Mouse (Mus musculus) layer of hippocampus, adult 11-12 months (tissue): Measurements from ENCODE around the gene Chat.

ENCODE experiments used
- DNase-seq: peaks from one replicate; pipeline ENCODE4 v3.0.0; 2022; ENCODE audit warnings: low spot score

Chat gene

DNA sequence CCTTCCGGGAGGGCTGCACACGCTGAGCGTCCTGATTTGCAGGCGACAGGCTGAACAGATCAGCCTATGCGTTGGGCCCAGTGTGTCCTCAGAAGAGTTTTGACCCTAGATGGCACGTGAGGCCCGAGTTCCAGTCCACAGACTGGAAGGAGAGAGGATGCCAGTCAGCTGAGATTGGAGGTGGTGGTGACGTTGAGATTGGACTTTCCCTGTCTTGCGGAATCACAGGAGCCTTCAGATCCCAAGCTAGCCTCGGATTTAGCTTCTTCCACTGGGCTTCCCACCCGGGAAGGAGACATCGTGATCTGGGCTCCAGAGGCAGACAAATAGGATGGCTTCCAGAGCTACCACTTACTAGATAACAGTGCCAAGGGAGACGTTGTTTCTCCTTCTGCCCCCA, at the start of gene Chat:
Chat (minus strand) TSS at position 101 of the 400 bp plus-strand sequence.
- DNase-seq: no peak

GRCm38 (mm10) chr14:32513336-32514032, 47.7 kb upstream of the Chat start, which contains the start of gene Ercc6:
Gene Ercc6, plus strand, starts transcription at chr14:32513521.
- peak; percentile 92 for DNase-seq

DNA sequence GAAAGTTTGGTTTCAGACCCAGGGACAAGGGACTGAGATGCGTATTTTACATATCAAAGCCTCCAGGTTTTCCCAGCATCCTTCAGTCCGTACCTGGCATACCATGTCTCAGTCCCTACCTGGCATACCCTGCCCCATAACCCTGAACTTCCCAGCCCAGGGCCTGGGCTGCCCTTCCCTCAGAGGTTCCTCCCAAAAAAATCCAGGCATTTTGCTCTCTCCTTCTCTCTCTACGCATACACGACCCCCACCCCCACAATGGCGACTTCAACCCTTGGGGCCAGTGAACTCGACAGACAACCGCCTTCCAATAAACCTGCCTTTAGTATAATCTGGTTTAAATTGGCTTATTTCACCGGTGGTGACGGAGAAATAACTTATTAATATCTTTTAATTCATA, 47.1 kb upstream of the Chat start:
- DNase-seq: no peak

GRCm38 (mm10) chr14:32509443-32509961, 43.7 kb upstream of the Chat start:
- no peak for DNase-seq

DNA sequence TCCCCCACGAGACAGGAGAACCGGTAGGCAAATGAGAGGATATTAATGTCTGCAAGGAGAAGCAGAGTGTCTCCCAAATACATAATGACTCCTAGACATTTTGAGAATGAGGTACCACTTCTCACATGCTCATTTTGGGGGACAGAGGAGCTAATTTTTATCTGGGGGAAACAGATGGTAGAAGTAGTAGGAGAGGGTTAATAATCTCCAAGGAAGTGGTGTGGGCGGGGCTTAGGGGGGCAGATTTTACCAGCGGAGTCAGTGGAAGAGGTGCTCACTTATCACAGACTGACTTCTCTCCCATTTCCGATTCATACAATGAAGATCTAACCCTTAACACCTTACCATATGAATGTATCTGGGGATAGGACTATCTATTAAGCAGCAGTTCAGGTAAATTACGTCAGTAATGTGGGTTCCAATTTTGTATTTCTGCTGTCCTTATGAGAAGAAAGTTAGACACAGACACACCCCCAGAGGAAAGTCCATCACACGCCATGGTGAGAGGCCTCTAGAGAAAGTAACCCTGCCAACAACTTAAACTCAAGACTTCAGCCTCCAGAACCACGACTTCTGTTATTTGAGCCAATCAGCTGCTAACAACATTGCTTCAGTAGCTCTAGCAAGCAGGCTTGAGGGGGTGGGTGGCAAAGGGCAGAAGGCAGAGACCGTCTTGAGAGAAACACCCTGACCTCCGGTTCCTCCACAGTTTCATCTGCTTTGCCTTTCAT, 42.5 kb upstream of the Chat start:
- DNase-seq: no peak

- no peak for DNase-seq
Measured at GRCm38 (mm10) chr14:32507216-32507615, 41.4 kb upstream of the Chat start.

GRCm38 (mm10) chr14:32506329-32506728, 40.5 kb upstream of the Chat start:
- no peak for DNase-seq

GRCm38 (mm10) chr14:32503897-32504296, 38.1 kb upstream of the Chat start:
- no peak for DNase-seq

GRCm38 (mm10) chr14:32502764-32503688, 37.2 kb upstream of the Chat start:
- DNase-seq: no peak

GRCm38 (mm10) chr14:32501303-32501702, 35.5 kb upstream of the Chat start:
- no peak for DNase-seq

DNA sequence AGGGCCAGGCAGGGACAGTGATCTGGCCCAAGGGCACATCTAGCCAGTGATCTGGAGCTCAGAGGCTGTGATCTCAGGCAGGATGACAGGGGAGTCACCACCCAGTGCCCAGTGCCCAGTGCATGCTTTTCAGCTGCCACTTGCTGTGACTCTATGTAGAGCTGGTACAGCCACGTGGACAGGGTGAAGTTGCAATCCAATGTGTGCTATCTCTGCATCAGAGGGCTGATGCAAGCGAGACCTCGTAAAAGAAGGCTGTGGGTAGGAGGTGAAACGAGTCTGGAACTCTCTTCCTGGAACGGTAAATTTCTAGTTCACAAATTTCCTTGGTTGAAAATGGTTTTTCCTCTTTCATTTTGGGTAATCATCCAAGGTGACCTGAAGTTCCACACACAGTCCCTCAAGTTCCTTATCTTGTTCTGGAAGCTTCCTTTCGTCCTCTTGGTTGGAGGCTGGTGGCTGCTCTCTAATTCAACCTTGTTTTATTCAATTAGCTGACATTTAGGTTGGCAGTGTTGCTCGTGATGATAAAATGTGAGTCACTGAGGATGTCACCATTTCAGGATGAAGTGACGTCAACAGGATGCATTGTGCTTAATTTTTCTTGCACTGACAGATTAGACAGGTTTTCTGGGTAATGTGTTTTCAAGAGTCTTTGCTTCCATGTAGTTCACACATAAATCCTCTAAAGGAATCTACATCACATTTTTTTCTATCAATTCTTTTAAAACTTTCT, 30.5 kb upstream of the Chat start:
- no peak for DNase-seq

GRCm38 (mm10) chr14:32492521-32492920, 26.7 kb upstream of the Chat start:
- DNase-seq: no peak

- no peak for DNase-seq
Measured at GRCm38 (mm10) chr14:32482061-32482460, 16.3 kb upstream of the Chat start.

DNA sequence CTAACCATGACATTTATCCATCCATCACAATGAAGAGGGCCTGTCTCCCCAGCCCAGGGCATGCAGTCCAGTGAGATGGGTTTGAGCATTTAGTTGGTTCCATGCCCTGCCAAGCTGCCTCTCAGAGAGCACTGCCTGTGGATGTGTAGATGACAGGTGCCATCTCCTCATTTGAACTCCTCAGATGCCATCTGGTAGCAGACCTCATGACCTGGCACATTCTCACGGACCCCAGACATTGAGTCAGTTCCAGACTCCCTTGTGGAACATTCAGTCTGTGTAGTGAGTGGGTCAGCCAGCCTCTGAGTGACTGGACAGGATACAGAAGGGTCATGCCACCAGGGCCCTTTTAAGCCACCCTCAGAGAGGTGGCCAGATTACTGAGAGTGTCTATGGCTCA, 11.8 kb upstream of the Chat start:
- DNase-seq: no peak

DNA sequence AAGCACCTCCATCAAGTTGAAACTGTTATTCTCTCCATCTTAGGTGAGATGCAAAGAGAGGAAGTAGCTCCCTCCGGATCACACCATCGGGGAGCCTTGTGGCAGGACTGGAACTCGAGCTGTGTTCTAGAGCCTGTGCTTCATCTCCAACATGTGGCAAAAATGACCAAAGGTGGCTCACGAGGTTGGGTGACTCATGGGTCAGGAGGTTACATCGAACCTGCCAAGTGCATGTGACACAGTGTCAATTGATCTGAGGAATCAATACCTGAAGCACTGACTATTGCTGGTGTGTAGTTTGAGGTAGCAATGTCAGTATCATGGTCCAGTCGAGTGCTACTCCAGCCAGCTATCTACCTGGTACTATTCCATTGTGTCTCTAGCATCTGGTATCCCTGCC, 10.8 kb upstream of the Chat start:
- DNase-seq: no peak

DNA sequence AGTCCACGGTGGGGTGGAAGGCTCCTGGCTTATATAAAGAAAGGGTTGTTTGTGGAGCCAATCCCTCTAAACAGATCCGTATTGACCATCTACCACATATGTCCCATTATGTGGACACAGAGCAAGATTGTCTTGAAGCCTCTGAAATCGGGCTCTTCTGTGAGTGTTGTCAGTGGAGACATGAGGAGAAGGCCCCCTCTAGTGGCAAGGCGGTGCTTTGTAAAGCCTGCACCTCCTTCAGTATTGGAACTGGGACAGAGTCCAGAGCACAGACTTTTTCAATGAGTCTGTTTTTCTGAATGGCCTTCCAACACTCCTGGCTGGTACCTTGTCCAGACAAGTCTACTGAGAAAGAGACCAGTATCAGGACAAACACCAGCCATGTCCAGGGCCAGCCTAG, 7.2 kb upstream of the Chat start:
- peak; percentile 74 for DNase-seq

DNA sequence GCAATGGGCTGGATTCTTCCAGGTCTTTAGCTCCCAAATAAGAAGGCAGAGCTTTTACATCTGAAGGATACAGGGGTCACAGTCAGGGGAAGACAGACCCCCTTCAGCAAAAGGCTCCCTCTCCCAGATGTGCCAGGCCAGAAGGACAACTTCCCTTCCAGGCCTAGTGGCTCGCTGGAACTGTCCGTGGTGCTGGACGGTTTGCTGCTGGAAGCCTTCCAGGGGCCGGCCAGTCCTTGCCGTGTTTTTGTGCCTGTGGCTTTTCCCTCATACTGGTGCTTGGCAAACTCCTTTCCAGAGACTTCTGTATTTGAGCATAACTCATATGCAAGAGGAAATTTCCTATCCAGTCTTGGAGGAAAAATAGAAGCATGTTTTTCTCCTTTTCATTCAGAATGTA, 1.8 kb upstream of the Chat start:
- no peak for DNase-seq

GRCm38 (mm10) chr14:32465506-32465870, 301 bp downstream of the Chat start:
- no peak for DNase-seq

DNA sequence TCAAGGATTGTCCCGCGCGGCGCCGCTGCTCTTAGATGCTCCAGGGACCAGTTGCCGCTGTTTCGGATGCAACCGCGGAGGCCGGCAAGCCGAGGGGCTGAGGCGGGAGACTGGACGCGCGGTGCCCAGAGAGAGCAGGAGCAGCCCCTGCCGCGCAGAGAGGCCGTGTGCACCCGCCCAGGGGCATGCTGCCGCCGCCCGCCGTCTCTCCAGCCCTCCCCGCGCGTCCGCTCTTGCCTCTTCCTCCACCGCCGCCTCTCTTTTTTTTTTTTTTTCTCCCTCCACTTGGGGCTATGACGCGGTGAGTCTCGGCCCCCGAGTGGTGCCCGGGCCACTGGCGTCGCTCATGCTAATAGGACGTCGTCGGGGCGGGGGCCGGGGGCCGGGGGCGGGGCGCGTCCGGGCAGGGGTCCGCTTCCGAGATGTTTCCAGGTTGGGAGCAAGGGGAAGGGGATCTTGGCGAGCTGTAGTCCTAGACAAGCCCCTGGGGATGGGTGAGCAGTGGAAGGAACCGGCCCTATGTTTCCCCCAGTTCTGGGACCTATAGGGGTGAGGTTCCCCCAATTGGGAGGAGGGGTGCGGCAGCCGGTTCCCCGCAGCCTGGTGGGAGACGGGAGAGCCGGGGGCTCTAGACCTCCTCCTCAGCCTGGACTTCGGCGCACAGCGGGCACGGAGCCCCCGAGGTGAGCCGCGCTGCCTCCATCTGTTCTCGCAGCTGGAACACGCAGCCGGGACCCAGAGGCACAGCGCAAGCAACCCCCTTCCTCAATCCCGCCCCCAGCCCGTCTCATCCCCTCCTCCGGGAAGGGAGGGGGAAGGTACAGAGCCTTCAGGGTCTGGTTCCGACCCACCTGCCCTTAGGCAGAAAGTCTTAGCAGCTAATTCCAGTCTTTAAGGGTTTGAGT, 936 bp downstream of the Chat start, which contains the start of gene Slc18a3:
Slc18a3 (minus strand) TSS at position 250 of the 905 bp plus-strand sequence.
- no peak for DNase-seq

DNA sequence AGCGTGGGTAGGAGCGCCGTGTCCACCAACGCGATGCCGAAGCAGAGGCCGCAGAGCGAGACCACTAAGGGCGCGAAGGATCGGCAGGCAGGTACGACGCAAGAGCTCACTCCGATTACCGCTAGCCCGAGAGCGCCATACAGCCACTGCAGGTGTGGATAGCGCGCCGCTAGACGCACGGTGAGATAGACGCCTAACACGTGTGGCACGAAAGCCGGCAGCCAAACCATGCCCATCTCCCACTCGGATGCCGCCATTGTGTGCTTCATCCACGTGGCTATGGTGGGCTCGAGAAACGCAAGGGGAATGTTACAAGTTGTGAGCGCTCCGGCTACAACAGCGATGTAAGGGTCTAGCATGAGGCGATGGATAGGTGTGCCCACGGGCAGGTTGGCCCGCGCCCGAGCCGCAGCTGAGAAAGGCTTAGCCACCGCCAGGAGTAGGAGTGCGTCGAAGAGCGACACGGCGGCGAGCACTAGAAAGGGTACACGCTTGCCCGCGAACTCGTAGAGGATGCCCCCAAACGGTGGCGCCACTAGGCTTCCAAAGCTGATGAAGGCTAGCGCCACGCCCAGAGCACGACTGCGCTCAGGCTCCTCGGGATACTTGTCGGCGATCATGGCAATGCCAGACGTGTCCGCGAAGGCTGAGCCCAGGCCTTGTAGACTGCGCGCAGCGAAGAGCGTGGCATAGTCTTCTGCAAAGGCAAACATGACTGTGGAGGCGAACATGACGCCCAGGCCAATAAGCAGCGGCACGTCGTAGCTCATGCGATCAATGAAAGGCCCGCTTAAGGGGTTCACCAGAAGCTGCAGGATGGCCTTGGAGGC, 2.4 kb downstream of the Chat start:
- DNase-seq: no peak
